Mouse (Mus musculus) megakaryocyte progenitor cell, adult 5-6 weeks (primary cell): ENCODE results near the gene Nek2. TPM values are rescaled to one million over a fixed set of nuclear protein-coding genes. Genes with fewer than 3 reads are reported as not detected.

Source experiments
- ATAC-seq: replicated peaks from 2 replicates; pipeline ENCODE4 v1.8.0; 2016; ENCODE audit warnings: mild to moderate bottlenecking, moderate TSS enrichment, inconsistent platforms; ENCODE audit not compliant: poor library complexity
- total RNA-seq, 2 experiments: library from RNA; stranded (forward) in 1 of 2; stranded (reverse) in 1 of 2; fragments of 157-497, 149-512 nt in 1 of 2; fragments of 200-1000 nt in 1 of 2; gene quantifications; 2 replicates each; pipeline versions ENCODE4 v1.2.3 to v1.2.4; 2015 to 2017

The Nek2 gene
- total RNA-seq, 2 experiments from 2014 or later, result 22.4 to 35.8 TPM

GRCm38 (mm10) chr1:191812949-191813691, 8.1 kb upstream of the Nek2 start:
- 0 out of 2 replicates have a peak, but pooled peaks have one; percentile 4 for ATAC-seq

- ATAC-seq, result peak; percentile 78
Measured at GRCm38 (mm10) chr1:191814240-191814639, 7.0 kb upstream of the Nek2 start.

- ATAC-seq, result no peak
Measured at GRCm38 (mm10) chr1:191814935-191815334, 6.3 kb upstream of the Nek2 start.

GRCm38 (mm10) chr1:191816596-191816995, 4.6 kb upstream of the Nek2 start:
- no peak for ATAC-seq

- ATAC-seq, result peak; percentile 75
Measured at GRCm38 (mm10) chr1:191817418-191818144, 3.7 kb upstream of the Nek2 start.

GRCm38 (mm10) chr1:191818145-191818631, 3.1 kb upstream of the Nek2 start:
- ATAC-seq, result peak; percentile 9; the same call in 1 of the 2 replicates

- ATAC-seq, result no peak
Measured at GRCm38 (mm10) chr1:191819026-191819425, 2.2 kb upstream of the Nek2 start.

GRCm38 (mm10) chr1:191820951-191821325, 306 bp upstream of the Nek2 start:
- ATAC-seq, result no peak

GRCm38 (mm10) chr1:191829124-191829523, 7.9 kb downstream of the Nek2 start:
- ATAC-seq, result peak; percentile 80

- peak; percentile 27 for ATAC-seq
Measured at GRCm38 (mm10) chr1:191833396-191833795, 12.2 kb downstream of the Nek2 start.

GRCm38 (mm10) chr1:191834825-191835224, 13.6 kb downstream of the Nek2 start:
- ATAC-seq, result peak; percentile 80

- ATAC-seq, result no peak
Measured at GRCm38 (mm10) chr1:191836318-191836985, 15.2 kb downstream of the Nek2 start.

GRCm38 (mm10) chr1:191837691-191838090, 16.4 kb downstream of the Nek2 start:
- ATAC-seq, result no peak

- ATAC-seq, result peak; percentile 73
Measured at GRCm38 (mm10) chr1:191838994-191839741, 17.9 kb downstream of the Nek2 start.

GRCm38 (mm10) chr1:191840774-191841565, 19.7 kb downstream of the Nek2 start:
- 0 out of 2 replicates have a peak, but pooled peaks have one; percentile 23 for ATAC-seq

- ATAC-seq, result no peak
Measured at GRCm38 (mm10) chr1:191842247-191842646, 21.0 kb downstream of the Nek2 start.

GRCm38 (mm10) chr1:191846667-191847066, 25.4 kb downstream of the Nek2 start:
- ATAC-seq, result no peak

- peak; percentile 62 for ATAC-seq
Measured at GRCm38 (mm10) chr1:191849501-191849900, 28.3 kb downstream of the Nek2 start.

- ATAC-seq, result no peak
Measured at GRCm38 (mm10) chr1:191853442-191853841, 32.2 kb downstream of the Nek2 start.

- ATAC-seq, result no peak
Measured at GRCm38 (mm10) chr1:191854716-191855115, 33.5 kb downstream of the Nek2 start.
